Mouse (Mus musculus) liver, embryonic 15.5 days (tissue): Measurements from ENCODE around the gene Extl2. TPM values are rescaled to one million over a fixed set of nuclear protein-coding genes. Genes with fewer than 3 reads are reported as not detected.

Source experiments
- ATAC-seq: fragments of 200-750 bp; cut with Nextera tagmentation; 2 replicates; pipeline ENCODE4 v1.8.0; 2017; ENCODE audit warnings: moderate number of reproducible peaks, mild to moderate bottlenecking, moderate library complexity; ENCODE audit not compliant: insufficient read depth
- H3K27ac ChIP-seq: fragments of 300-500 bp; sonication (generic); replicated peaks from 2 replicates; pipeline ENCODE4 v1.5.1; 2015; ENCODE audit warnings: mild to moderate bottlenecking, inconsistent platforms
- H3K27me3 ChIP-seq: fragments of 300-500 bp; sonication (generic); 2 replicates; pipeline ENCODE4 v1.6.1; 2015; ENCODE audit warnings: mild to moderate bottlenecking, inconsistent platforms
- H3K36me3 ChIP-seq: fragments of 300-500 bp; sonication (generic); replicated peaks from 2 replicates; pipeline ENCODE4 v1.6.1; 2015; ENCODE audit warnings: moderate library complexity, mild to moderate bottlenecking, inconsistent platforms
- H3K4me1 ChIP-seq: fragments of 300-500 bp; sonication (generic); replicated peaks from 2 replicates; pipeline ENCODE4 v1.6.1; 2015; ENCODE audit warnings: inconsistent platforms
- H3K4me2 ChIP-seq: fragments of 300-500 bp; sonication (generic); 2 replicates; pipeline ENCODE4 v1.6.1; 2015; ENCODE audit warnings: moderate library complexity, mild to moderate bottlenecking, inconsistent platforms
- H3K4me3 ChIP-seq: fragments of 300-500 bp; sonication (generic); replicated peaks from 2 replicates; pipeline ENCODE4 v1.5.1; 2015; ENCODE audit warnings: mild to moderate bottlenecking, inconsistent platforms
- H3K9ac ChIP-seq: fragments of 300-500 bp; sonication (generic); 2 replicates; pipeline ENCODE4 v1.6.1; 2015; ENCODE audit warnings: moderate library complexity, mild to moderate bottlenecking, inconsistent platforms
- H3K9me3 ChIP-seq: fragments of 300-500 bp; sonication (generic); replicated peaks from 2 replicates; pipeline ENCODE4 v1.6.1; 2016; ENCODE audit warnings: inconsistent platforms
- WGBS: fragments of 180-500 bp; shearing (Covaris S2); methylation state at CpG from one replicate; pipeline ENCODE4 v1.1.7; 2015; ENCODE audit warnings: mixed read lengths; ENCODE audit not compliant: insufficient replicate concordance; 5-methylcytosine and 5-hydroxymethylcytosine counted together
- polyA plus RNA-seq: library from polyadenylated mRNA; unstranded; fragments of >200 nt; fragmentation: Nextera tagmentation; extraction: Ambion mirVana; gene quantifications from 2 replicates; pipeline ENCODE4 v1.2.1, GENCODE M21; 2015

Extl2 gene
- polyA plus RNA-seq = 3.1 and 3.8 TPM in 2 replicates

DNA sequence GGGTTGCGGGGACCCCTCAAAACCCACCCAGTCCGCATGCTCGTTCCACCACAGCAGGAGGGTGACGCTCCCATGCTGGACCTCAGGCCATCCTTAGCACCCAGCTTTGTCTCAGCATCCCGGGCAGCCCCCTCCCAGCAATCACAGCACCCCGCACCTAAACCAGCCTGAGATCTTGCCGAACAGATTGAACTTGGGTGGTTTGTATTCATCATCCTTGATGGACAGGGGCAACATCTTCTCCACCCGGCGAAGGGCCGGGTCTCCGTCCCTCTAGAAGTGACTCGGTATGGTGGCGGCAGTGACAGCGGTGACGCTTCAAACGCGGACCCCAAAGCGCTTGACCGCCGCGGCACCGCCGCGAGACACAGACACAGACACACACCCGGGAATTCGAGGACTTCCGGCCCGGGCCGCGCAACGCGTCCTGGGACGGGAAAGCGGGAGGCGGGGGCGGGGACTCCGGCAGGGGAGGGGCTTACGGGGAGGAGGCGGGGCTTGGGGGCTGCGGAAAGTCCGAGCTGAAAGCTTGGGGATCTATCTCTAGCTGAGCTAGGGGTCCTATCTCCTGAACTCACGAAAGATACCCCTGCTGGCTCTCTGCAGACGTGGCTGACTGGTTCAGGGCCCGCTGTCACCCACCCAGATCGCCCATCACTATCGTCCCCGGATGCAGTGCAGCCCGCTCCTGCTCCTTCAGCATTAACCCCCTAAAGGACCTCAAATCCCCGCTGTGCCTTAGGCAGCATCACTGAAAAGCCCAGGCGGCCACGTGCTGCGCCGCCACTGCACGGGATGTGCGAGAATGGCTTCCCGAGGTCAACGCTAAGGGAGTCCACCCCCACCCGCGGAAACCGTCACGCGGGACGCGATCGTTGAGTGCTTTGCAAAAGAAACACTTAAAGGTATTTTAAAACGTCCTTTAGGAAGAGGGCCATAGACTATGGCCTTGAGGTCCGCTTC is at the start of gene Extl2, which contains the start of gene Slc30a7:
TSS of gene Extl2 (plus strand) at position 485 of the 963 bp plus-strand sequence.
TSS of gene Slc30a7 (minus strand) at position 429 of the 963 bp plus-strand sequence.
- H3K36me3 ChIP-seq = no peaks in the 10 kb centered on the region
- peak within 1 kb of the TSS; percentile 81 for H3K4me3 ChIP-seq
- under 1% methylated on average over 67 of the region's 67 CpGs for WGBS
- peak within 1 kb of the TSS; percentile 71 for H3K9ac ChIP-seq
- H3K27ac ChIP-seq = peak within 1 kb of the TSS; percentile 76
- H3K27me3 ChIP-seq = no peaks in the 10 kb centered on the region
- peak; percentile 87 for ATAC-seq
- peak within 1 kb of the TSS; percentile 96 for H3K4me2 ChIP-seq
- peaks cover 18% of the 10 kb centered on the region for H3K4me1 ChIP-seq
- H3K9me3 ChIP-seq = no peaks in the 10 kb centered on the region

GRCm38 (mm10) chr3:115961311-115962027 is 45.8 kb upstream of the Extl2 start:
- Histone ChIP-seq H3K4me3 (no peak overlapping the region), H3K4me2 (no peak overlapping the region), H3K27me3 (no peaks in the 10 kb centered on the region), H3K27ac (no peak overlapping the region), H3K4me1 (no peaks in the 10 kb centered on the region), H3K9ac (no peak overlapping the region), H3K9me3 (no peaks in the 10 kb centered on the region), H3K36me3 (peaks cover 20% of the 10 kb centered on the region)
- 77% methylated on average over 11 of the region's 11 CpGs for WGBS
- no peak for ATAC-seq

DNA sequence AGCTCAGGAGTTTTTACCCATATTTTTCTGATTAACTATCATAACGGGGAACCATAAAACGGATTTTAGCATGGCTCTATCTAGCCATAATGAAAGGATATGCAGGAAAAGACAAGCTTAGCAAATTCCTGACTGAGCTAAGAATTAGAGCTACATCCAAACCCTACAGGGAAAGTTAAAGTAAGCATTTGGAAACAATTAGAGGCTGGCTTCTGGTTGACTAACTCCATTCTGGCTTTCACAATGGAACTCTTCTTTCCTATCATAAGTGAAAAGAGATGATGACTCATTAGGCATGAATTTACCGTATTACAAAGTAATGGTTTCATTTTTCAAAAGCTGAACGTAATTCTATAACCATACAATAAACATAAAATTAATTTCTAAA is 45.2 kb upstream of the Extl2 start:
- no peak overlapping the region for H3K4me3 ChIP-seq
- peaks cover 20% of the 10 kb centered on the region for H3K36me3 ChIP-seq
- H3K27me3 ChIP-seq = no peaks in the 10 kb centered on the region
- WGBS = 74% methylated on average over 4 of the region's 4 CpGs
- H3K4me1 ChIP-seq = no peaks in the 10 kb centered on the region
- no peak overlapping the region for H3K27ac ChIP-seq
- no peak overlapping the region for H3K4me2 ChIP-seq
- H3K9me3 ChIP-seq = no peaks in the 10 kb centered on the region
- no peak overlapping the region for H3K9ac ChIP-seq
- no peak for ATAC-seq

DNA sequence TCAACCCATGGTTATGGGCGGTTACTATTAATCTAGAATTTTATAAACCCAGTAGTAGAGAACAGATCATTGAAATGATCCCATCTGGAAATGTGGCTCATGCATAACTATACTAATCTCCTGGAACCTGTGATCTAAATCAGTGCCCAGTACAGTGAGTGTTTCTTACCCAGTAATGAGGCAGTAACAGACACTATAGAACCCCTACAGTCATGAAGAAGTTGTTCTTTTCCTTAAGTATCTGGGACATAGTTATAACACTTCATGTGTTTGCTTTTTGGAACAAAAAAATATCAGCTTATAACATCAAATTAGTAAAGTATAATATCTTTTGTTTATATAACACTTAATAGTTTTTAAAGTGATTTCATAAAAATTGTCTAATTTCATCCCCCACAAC is 43.7 kb upstream of the Extl2 start:
- no peak for ATAC-seq
- Histone ChIP-seq H3K4me2 (no peak overlapping the region), H3K27me3 (no peaks in the 10 kb centered on the region), H3K36me3 (peaks cover 9% of the 10 kb centered on the region), H3K9me3 (no peaks in the 10 kb centered on the region), H3K27ac (no peak overlapping the region), H3K4me1 (no peaks in the 10 kb centered on the region), H3K9ac (no peak overlapping the region), H3K4me3 (no peak overlapping the region)
- 67% methylated on average over 1 of the region's 1 CpGs for WGBS

DNA sequence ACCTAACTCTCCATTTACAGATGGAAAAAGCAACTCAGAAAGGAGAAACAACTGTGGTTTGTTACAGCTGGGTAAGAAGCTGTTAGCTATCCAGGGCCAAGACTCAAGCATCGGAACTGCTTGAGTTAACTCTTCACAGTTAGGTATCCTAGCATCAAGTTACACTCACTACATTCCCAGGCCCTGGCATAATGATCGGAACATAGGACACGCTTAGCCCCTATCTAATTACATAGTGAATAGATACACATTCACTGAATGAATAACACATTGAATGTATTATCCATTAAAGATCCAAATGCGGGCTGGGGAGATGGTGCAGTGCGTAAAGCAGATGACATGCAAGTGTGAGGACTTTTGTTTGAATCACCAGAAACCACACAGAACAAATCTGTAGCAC is 43.2 kb upstream of the Extl2 start:
- Histone ChIP-seq H3K27ac (no peak overlapping the region), H3K9me3 (no peaks in the 10 kb centered on the region), H3K27me3 (no peaks in the 10 kb centered on the region), H3K4me3 (no peak overlapping the region), H3K4me2 (no peak overlapping the region), H3K9ac (no peak overlapping the region), H3K36me3 (peaks cover 8% of the 10 kb centered on the region), H3K4me1 (no peaks in the 10 kb centered on the region)
- ATAC-seq = no peak
- 82% methylated on average over 5 of the region's 5 CpGs for WGBS

DNA sequence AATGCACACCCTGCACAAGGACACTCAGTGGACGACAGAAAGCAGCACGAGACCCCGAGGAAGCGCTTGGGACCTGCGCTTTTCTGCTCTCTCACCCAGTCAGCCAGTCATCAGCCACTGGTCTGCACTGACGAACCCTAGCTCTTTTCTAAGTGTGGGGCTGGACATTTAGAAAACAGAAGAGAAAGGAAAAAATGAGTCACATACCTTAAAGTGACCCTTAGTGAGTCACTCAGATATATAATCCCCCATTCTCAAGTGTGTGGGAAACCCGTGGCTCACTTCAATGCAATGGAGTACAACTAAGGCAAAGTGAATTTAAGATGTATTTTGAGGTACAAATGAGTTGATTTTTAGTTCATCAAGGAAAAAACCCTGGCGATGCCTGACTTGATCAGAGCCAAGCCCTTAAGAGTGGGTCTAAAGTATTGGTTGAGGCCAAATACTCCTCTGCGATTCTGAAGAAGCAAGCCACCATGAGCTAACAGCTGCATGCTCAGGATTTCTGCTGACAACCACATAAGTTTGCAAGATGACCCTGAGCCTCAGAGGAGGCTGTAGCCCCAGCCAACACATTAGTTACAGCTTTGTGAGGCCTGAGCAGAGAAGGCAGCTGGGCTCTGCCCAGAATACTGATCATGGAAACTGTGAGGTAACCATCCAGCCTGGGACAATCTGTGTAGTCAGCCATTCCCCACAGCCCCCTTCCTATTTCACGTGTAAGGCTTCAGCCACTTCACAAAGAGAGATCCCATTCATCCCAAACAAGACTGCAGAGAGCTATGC is 38.3 kb upstream of the Extl2 start:
- ATAC-seq = no peak
- Histone ChIP-seq H3K4me3 (no peak overlapping the region), H3K27me3 (no peaks in the 10 kb centered on the region), H3K4me1 (no peaks in the 10 kb centered on the region), H3K9ac (no peak overlapping the region), H3K9me3 (no peaks in the 10 kb centered on the region), H3K27ac (no peak overlapping the region), H3K36me3 (peaks cover 12% of the 10 kb centered on the region), H3K4me2 (no peak overlapping the region)
- WGBS = 67% methylated on average over 10 of the region's 10 CpGs

GRCm38 (mm10) chr3:115971045-115971785 is 36.0 kb upstream of the Extl2 start:
- Histone ChIP-seq H3K36me3 (peaks cover 21% of the 10 kb centered on the region), H3K9me3 (no peaks in the 10 kb centered on the region), H3K27me3 (no peaks in the 10 kb centered on the region), H3K4me3 (no peak overlapping the region), H3K9ac (no peak overlapping the region), H3K4me2 (no peak overlapping the region), H3K4me1 (no peaks in the 10 kb centered on the region), H3K27ac (no peak overlapping the region)
- ATAC-seq = no peak
- WGBS = 85% methylated on average over 20 of the region's 20 CpGs

DNA sequence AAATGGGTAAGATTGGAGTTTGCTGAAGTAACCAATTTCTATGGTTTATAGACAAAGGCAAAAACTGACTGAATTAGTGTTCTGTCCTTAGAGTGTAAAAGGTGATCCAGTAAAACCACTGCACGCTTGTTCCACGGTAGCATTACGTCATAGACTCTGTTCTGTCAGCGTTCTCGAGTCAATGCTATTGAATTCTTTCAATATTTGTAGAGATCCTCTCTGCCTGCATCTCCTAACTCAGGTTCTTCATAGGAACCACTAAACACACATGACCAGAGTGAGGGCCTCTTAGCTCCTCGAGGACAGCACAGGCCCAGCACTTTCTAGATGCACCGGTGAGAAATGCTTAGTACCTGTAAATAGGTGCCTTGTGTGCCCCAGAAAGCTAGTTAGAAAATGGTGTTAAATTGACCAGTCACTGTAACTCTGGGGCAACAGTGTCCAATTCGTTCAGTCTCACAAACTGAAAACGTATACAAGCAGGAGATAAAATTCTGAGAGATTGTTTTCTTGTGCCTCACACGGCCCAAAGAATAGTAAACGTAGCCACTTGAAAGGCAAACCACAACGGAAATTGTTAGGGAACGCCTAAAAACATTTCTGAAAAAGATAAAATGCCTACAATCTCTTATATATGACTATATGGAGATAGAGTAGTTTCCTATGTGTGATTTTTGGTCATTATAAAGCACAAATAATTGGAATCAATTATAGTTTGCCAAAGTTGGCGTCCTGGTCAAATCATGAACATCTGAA is 35.2 kb upstream of the Extl2 start:
- Histone ChIP-seq H3K27ac (no peak overlapping the region), H3K4me2 (no peak overlapping the region), H3K9me3 (no peaks in the 10 kb centered on the region), H3K9ac (no peak overlapping the region), H3K4me3 (no peak overlapping the region), H3K27me3 (no peaks in the 10 kb centered on the region), H3K4me1 (no peaks in the 10 kb centered on the region), H3K36me3 (peaks cover 26% of the 10 kb centered on the region)
- 73% methylated on average over 14 of the region's 14 CpGs for WGBS
- ATAC-seq = no peak

DNA sequence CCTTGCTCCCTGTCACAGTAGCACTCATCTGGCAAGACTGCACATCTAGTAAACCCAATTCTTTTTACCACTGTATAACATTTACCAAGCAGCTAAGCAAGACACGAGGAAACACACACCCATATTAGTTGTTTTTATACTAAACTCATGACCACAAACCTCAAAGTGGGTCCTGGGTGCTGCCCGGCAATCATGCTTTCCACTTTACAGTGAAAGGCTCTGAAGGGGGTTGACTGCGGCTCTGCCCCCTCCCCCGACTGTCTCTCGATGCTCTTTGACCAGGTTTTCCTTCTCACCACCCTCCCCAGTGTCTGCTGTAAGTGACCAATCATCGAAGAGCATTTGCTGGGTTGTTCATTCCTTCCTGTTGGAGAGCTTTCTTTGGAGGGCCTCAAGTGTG is 33.0 kb upstream of the Extl2 start:
- no peak for ATAC-seq
- Histone ChIP-seq H3K27me3 (no peaks in the 10 kb centered on the region), H3K9ac (no peak overlapping the region), H3K9me3 (no peaks in the 10 kb centered on the region), H3K4me3 (no peak overlapping the region), H3K4me2 (no peak overlapping the region), H3K27ac (no peak overlapping the region), H3K36me3 (peaks cover 34% of the 10 kb centered on the region), H3K4me1 (no peaks in the 10 kb centered on the region)
- 74% methylated on average over 6 of the region's 6 CpGs for WGBS

GRCm38 (mm10) chr3:115974995-115975394 is 32.3 kb upstream of the Extl2 start:
- H3K4me1 ChIP-seq = no peaks in the 10 kb centered on the region
- WGBS = 75% methylated on average over 10 of the region's 10 CpGs
- no peak overlapping the region for H3K9ac ChIP-seq
- H3K27me3 ChIP-seq = no peaks in the 10 kb centered on the region
- H3K4me3 ChIP-seq = no peak overlapping the region
- no peak overlapping the region for H3K4me2 ChIP-seq
- peaks cover 39% of the 10 kb centered on the region for H3K36me3 ChIP-seq
- no peak overlapping the region for H3K27ac ChIP-seq
- ATAC-seq = no peak
- H3K9me3 ChIP-seq = no peaks in the 10 kb centered on the region
